Mouse (Mus musculus): ENCODE data around the gene Cyp3a41b.
"Not testable (repeated sequence)": the region's sequence is repeated elsewhere in the genome, so short reads cannot be mapped to it uniquely, and the experiment has no call there.

The Cyp3a41b gene

GRCm38 (mm10) chr5:145584630-145585029 is at the start of gene Cyp3a41b:
Gene Cyp3a41b (minus strand): TSS chr5:145584730.
- DNase-seq (ENCODE audit: low read depth, low spot score) = not testable (repeated sequence)

GRCm38 (mm10) chr5:145632286-145632685 is 47.8 kb upstream of the Cyp3a41b start:
- not testable (repeated sequence) for DNase-seq (ENCODE audit: low read depth, low spot score)

GRCm38 (mm10) chr5:145604891-145605290 is 20.4 kb upstream of the Cyp3a41b start:
- not testable (repeated sequence) for DNase-seq (ENCODE audit: low read depth, low spot score)

GRCm38 (mm10) chr5:145597851-145598250 is 13.3 kb upstream of the Cyp3a41b start:
- not testable (repeated sequence) for DNase-seq (ENCODE audit: low read depth, low spot score)

GRCm38 (mm10) chr5:145577321-145577720 is 7.2 kb downstream of the Cyp3a41b start:
- DNase-seq (ENCODE audit: low read depth, low spot score) = not testable (repeated sequence)

GRCm38 (mm10) chr5:145575660-145576059 is 8.9 kb downstream of the Cyp3a41b start:
- DNase-seq (ENCODE audit: low read depth, low spot score) = not testable (repeated sequence)

- not testable (repeated sequence) for DNase-seq (ENCODE audit: low read depth, low spot score)
Measured at GRCm38 (mm10) chr5:145571922-145572321, 12.6 kb downstream of the Cyp3a41b start.
